Mouse (Mus musculus): ENCODE measurements at regions not wholly inside any gene's neighbourhood (a gene's known extent, or its start where the extent isn't known, plus 50 kb on each side); places are given as distances from the start of the nearest gene placed in this dataset.

GRCm38 (mm10) chr6:15548833-15549232 lies 171.6 kb upstream of the Mdfic start:
- TF ChIP-seq CTCF (IDR thresholded peaks at IDR 0.05; ENCODE audit: low read depth, low read length) = no peak
- no peak for TF ChIP-seq EP300 (IDR thresholded peaks at IDR 0.05; ENCODE audit: insufficient read depth, low read depth, low read length)
